Mouse (Mus musculus) heart, postnatal 14 days (tissue): ENCODE data around the gene Smpx. TPM values are rescaled to one million over a fixed set of nuclear protein-coding genes. Genes with fewer than 3 reads are reported as not detected.

ENCODE experiments used
- DNase-seq, 2 experiments: peaks; one replicate each; pipeline ENCODE4 v3.0.0; 2021 to 2022
- intact Hi-C: fragments of 180-260 bp; cut with DNase I; formaldehyde crosslinking; loops from one replicate; pipeline ENCODE4 v1.15.1; 2025
- total RNA-seq, 2 experiments: library from RNA; stranded (reverse); gene quantifications; 2 replicates each; pipeline ENCODE4 v1.2.3; 2021

Smpx gene
- total RNA-seq, 2 experiments from 2014 or later: 392 to 395 TPM

- DNase-seq: no peak
- intact Hi-C loops: no loop called here
Observed at GRCm38 (mm10) chrX:157801669-157802068, 103.0 kb downstream of the Smpx start.

Other genes starting within 250 kb of the Smpx start
- 10 to 100 TPM; 26.0 to 28.9 TPM for gene Sms, start 206.6 kb upstream of the Smpx start, total RNA-seq
- under 1 TPM in 1 of 2 experiments, not detected in 1; 0.60 TPM for gene Yy2, start 129.9 kb upstream of the Smpx start, total RNA-seq
- 10 to 100 TPM; 13.2 to 14.4 TPM for gene Mbtps2, start 100.2 kb upstream of the Smpx start, total RNA-seq
- gene Klhl34, start 119.5 kb downstream of the Smpx start, total RNA-seq: 1 to 10 TPM in 1 of 2 experiments, under 1 TPM in 1; 0.50 to 1.4 TPM